Mouse (Mus musculus): ENCODE data around the gene Hoxb5. TPM values are rescaled to one million over a fixed set of nuclear protein-coding genes. Genes with fewer than 3 reads are reported as not detected.

Gene Hoxb5
- polyA plus RNA-seq, 1 experiment = not detected

GRCm38 (mm10) chr11:96301064-96301431 lies 2.1 kb upstream of the Hoxb5 start:
- no peak for TF ChIP-seq GATA1 (IDR thresholded peaks at IDR 0.05; ENCODE audit: low read length)

GRCm38 (mm10) chr11:96301837-96302236 lies 1.3 kb upstream of the Hoxb5 start:
- no peak for TF ChIP-seq GATA1 (IDR thresholded peaks at IDR 0.05; ENCODE audit: low read length)

GRCm38 (mm10) chr11:96302381-96303150 lies 570 bp upstream of the Hoxb5 start:
- no peak for TF ChIP-seq GATA1 (IDR thresholded peaks at IDR 0.05; ENCODE audit: low read length)

GRCm38 (mm10) chr11:96304381-96305195 lies 1.5 kb downstream of the Hoxb5 start:
- TF ChIP-seq GATA1 (IDR thresholded peaks at IDR 0.05; ENCODE audit: low read length) = no peak

- no peak for TF ChIP-seq GATA1 (IDR thresholded peaks at IDR 0.05; ENCODE audit: low read length)
Observed at GRCm38 (mm10) chr11:96305505-96306182, 2.5 kb downstream of the Hoxb5 start.

GRCm38 (mm10) chr11:96306183-96306907 lies 3.2 kb downstream of the Hoxb5 start:
- TF ChIP-seq GATA1 (IDR thresholded peaks at IDR 0.05; ENCODE audit: low read length) = no peak

GRCm38 (mm10) chr11:96306908-96307269 lies 3.8 kb downstream of the Hoxb5 start:
- TF ChIP-seq GATA1 (IDR thresholded peaks at IDR 0.05; ENCODE audit: low read length) = no peak

GRCm38 (mm10) chr11:96308763-96309162 lies 5.6 kb downstream of the Hoxb5 start:
- TF ChIP-seq GATA1 (IDR thresholded peaks at IDR 0.05; ENCODE audit: low read length) = no peak

- TF ChIP-seq GATA1 (IDR thresholded peaks at IDR 0.05; ENCODE audit: low read length) = no peak
Observed at GRCm38 (mm10) chr11:96309288-96309687, 6.2 kb downstream of the Hoxb5 start.

- TF ChIP-seq GATA1 (IDR thresholded peaks at IDR 0.05; ENCODE audit: low read length) = no peak
Observed at GRCm38 (mm10) chr11:96310183-96310938, 7.2 kb downstream of the Hoxb5 start.

- TF ChIP-seq GATA1 (IDR thresholded peaks at IDR 0.05; ENCODE audit: low read length) = no peak
Observed at GRCm38 (mm10) chr11:96311097-96311496, 8.0 kb downstream of the Hoxb5 start.

- TF ChIP-seq GATA1 (IDR thresholded peaks at IDR 0.05; ENCODE audit: low read length) = no peak
Observed at GRCm38 (mm10) chr11:96311520-96312417, 8.6 kb downstream of the Hoxb5 start.

GRCm38 (mm10) chr11:96313134-96313533 lies 10.0 kb downstream of the Hoxb5 start:
- no peak for TF ChIP-seq GATA1 (IDR thresholded peaks at IDR 0.05; ENCODE audit: low read length)
